Mouse (Mus musculus): ENCODE results near the gene Calm3. TPM values are rescaled to one million over a fixed set of nuclear protein-coding genes. Genes with fewer than 3 reads are reported as not detected.
A peak's percentile ranks its signal among the peaks of the same experiment; 100 is the strongest.

The Calm3 gene
- total and polyA plus RNA-seq, 2 experiments: 72.0 to 77.4 TPM

GRCm38 (mm10) chr7:16923283-16924036 lies 454 bp downstream of the Calm3 start:
- H3K27ac ChIP-seq (replicated peaks; ENCODE audit: insufficient read depth, low read depth, low read length): peak overlapping the region; percentile 38
- H3K36me3 ChIP-seq (ENCODE audit: control insufficient read depth, insufficient read depth, low read length): no peaks in the 10 kb centered on the region
- DNase-seq (ENCODE audit: extremely low read depth, low read depth, low spot score): no peak
- peaks cover 17% of the 10 kb centered on the region; the same call in 1 of the 2 replicates for H3K79me2 ChIP-seq (ENCODE audit: control insufficient read depth, insufficient read depth, low read length)
- under 1% methylated on average over 57 of the region's 57 CpGs for WGBS
- H3K27me3 ChIP-seq (ENCODE audit: control insufficient read depth, insufficient read depth, low read length): no peaks in the 10 kb centered on the region
- peak overlapping the region; percentile 81 for H3K4me3 ChIP-seq (ENCODE audit: insufficient read depth, low read depth, low read length)
- TF ChIP-seq POLR2A (IDR thresholded peaks at IDR 0.05; ENCODE audit: extremely low read depth, insufficient read depth, low read length): 0 out of 2 replicates have a peak, but pooled peaks have one; percentile 54
- no peak for TF ChIP-seq CTCF (IDR thresholded peaks at IDR 0.05; ENCODE audit: low read depth, low read length)
- H3K4me1 ChIP-seq (ENCODE audit: control insufficient read depth, insufficient read depth, low read length): peaks cover 15% of the 10 kb centered on the region
- peak overlapping the region; percentile 85 for H3K9ac ChIP-seq (ENCODE audit: low read depth, low read length)

- Histone ChIP-seq H3K79me2 (ENCODE audit: control insufficient read depth, insufficient read depth, low read length) (peaks cover 17% of the 10 kb centered on the region; the same call in 1 of the 2 replicates), H3K36me3 (ENCODE audit: control insufficient read depth, insufficient read depth, low read length) (no peaks in the 10 kb centered on the region), H3K4me3 (ENCODE audit: insufficient read depth, low read depth, low read length) (peak overlapping the region; percentile 13), H3K27me3 (ENCODE audit: control insufficient read depth, insufficient read depth, low read length) (no peaks in the 10 kb centered on the region), H3K27ac (replicated peaks; ENCODE audit: insufficient read depth, low read depth, low read length) (no peak overlapping the region), H3K9ac (ENCODE audit: low read depth, low read length) (peak overlapping the region; percentile 85), H3K4me1 (ENCODE audit: control insufficient read depth, insufficient read depth, low read length) (peaks cover 15% of the 10 kb centered on the region)
- DNase-seq (ENCODE audit: extremely low read depth, low read depth, low spot score): no peak
- WGBS: 37% methylated on average over 10 of the region's 10 CpGs
- TF ChIP-seq POLR2A (IDR thresholded peaks at IDR 0.05; ENCODE audit: extremely low read depth, insufficient read depth, low read length) (no peak), CTCF (IDR thresholded peaks at IDR 0.05; ENCODE audit: low read depth, low read length) (no peak)
Observed at GRCm38 (mm10) chr7:16922360-16922973, 1.4 kb downstream of the Calm3 start.

DNA sequence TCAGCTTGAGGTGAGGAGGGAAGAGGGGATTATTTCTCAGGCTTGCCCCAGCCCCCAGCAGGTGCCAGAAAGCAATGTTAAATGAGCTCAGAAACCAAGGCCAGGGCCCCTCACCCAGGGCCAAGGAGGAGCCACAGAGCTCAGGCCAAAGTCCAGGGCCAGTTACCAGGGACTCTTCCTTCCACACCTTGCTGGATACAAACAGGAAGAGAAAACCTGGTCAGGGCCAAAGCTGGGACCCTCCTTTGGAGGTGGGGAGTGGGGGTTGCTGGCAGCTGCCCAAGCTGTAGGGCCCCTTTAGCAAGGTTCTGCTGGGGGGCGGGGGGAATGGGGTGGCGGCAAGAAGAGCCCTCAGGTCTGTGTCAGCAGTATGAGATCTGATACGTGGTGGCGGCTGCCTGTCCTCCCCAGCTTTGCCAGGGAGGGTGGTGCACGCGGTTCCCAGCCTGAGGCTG lies 2.0 kb downstream of the Calm3 start:
- Histone ChIP-seq H3K27me3 (ENCODE audit: control insufficient read depth, insufficient read depth, low read length) (no peaks in the 10 kb centered on the region), H3K4me1 (ENCODE audit: control insufficient read depth, insufficient read depth, low read length) (peaks cover 15% of the 10 kb centered on the region), H3K36me3 (ENCODE audit: control insufficient read depth, insufficient read depth, low read length) (no peaks in the 10 kb centered on the region), H3K4me3 (ENCODE audit: insufficient read depth, low read depth, low read length) (no peak overlapping the region), H3K9ac (ENCODE audit: low read depth, low read length) (no peak overlapping the region), H3K79me2 (ENCODE audit: control insufficient read depth, insufficient read depth, low read length) (peaks cover 17% of the 10 kb centered on the region; the same call in 1 of the 2 replicates), H3K27ac (replicated peaks; ENCODE audit: insufficient read depth, low read depth, low read length) (no peak overlapping the region)
- 40% methylated on average over 6 of the region's 6 CpGs for WGBS
- DNase-seq (ENCODE audit: extremely low read depth, low read depth, low spot score): no peak
- TF ChIP-seq CTCF (IDR thresholded peaks at IDR 0.05; ENCODE audit: low read depth, low read length): no peak
- TF ChIP-seq POLR2A (IDR thresholded peaks at IDR 0.05; ENCODE audit: extremely low read depth, insufficient read depth, low read length): no peak

DNA sequence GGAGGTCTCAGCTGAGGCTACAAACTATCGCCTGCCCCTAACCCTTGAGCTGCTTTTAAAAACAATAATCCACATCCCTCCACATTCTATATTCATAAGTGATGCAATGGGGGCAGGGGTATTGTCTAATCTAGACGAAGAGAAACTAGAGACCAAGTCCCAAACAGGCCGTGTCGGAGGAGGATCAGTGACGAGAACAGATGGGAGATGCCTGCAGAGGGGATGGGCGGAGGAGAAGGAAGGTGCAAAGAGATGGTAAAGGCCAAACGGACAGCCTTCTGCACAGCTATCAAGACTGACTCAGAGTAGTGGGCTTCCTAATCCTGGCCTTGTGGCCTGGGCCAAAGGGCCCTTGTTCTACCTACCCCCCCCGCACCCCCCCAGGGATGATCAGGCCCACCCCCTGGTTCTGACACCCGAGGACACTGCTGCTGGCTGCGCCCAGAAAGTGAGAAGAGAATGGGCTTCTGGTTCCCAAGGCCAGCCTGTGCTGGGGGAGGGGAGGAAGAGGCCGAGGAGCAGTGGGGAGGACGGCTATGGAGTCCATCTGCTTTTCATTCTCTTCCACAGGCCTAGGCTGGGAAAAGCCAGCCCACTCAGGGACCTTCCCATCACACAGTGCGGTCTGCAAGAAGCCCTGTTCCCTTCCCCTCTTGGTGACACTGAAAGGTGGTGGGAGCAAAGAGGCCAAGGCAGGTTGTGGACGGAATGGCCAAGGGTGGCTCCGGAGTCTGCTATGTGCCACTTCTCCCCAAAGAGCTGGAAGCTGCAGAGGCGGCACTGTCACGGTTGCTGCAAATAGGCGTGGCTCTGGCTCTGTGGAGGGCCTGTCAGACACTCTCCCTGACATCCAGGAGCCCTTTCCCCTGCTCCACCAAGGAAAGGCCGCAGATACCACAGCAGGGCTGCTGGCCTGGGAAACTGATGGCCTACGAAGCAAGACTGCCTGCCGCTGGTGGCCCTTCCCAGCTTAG lies 2.8 kb downstream of the Calm3 start:
- Histone ChIP-seq H3K9ac (ENCODE audit: low read depth, low read length) (peak overlapping the region; percentile 9; the same call in 1 of the 2 replicates), H3K79me2 (ENCODE audit: control insufficient read depth, insufficient read depth, low read length) (peaks cover 17% of the 10 kb centered on the region; the same call in 1 of the 2 replicates), H3K36me3 (ENCODE audit: control insufficient read depth, insufficient read depth, low read length) (peaks cover 2% of the 10 kb centered on the region; the same call in 1 of the 2 replicates), H3K27me3 (ENCODE audit: control insufficient read depth, insufficient read depth, low read length) (no peaks in the 10 kb centered on the region), H3K4me1 (ENCODE audit: control insufficient read depth, insufficient read depth, low read length) (peaks cover 15% of the 10 kb centered on the region), H3K27ac (replicated peaks; ENCODE audit: insufficient read depth, low read depth, low read length) (no peak overlapping the region), H3K4me3 (ENCODE audit: insufficient read depth, low read depth, low read length) (no peak overlapping the region)
- TF ChIP-seq CTCF (IDR thresholded peaks at IDR 0.05; ENCODE audit: low read depth, low read length) (no peak), POLR2A (IDR thresholded peaks at IDR 0.05; ENCODE audit: extremely low read depth, insufficient read depth, low read length) (no peak)
- no peak for DNase-seq (ENCODE audit: extremely low read depth, low read depth, low spot score)
- WGBS: 80% methylated on average over 21 of the region's 21 CpGs

DNA sequence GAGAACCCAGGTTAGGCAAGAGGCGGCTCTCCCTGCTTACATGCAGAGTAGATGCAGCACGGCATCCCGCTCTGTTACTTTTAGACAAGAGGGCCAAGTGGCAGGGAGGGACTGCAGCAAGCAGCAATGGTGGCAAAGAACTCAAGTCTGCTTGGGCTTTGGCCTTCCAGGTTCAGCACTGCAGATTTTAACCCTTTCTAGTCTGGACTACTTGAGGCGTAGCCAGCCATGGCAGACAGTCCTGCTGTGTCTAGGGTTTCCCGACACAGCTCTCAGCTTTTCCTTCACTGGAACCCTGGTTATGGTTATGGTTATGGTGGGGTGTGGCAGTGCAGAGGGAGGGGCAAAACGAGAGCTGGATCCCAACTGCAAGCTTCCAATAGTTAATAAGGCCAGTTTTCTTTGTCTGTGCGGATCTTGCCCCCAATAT lies 3.7 kb downstream of the Calm3 start:
- Histone ChIP-seq H3K79me2 (ENCODE audit: control insufficient read depth, insufficient read depth, low read length) (peaks cover 17% of the 10 kb centered on the region; the same call in 1 of the 2 replicates), H3K4me3 (ENCODE audit: insufficient read depth, low read depth, low read length) (no peak overlapping the region), H3K27me3 (ENCODE audit: control insufficient read depth, insufficient read depth, low read length) (no peaks in the 10 kb centered on the region), H3K27ac (replicated peaks; ENCODE audit: insufficient read depth, low read depth, low read length) (no peak overlapping the region), H3K4me1 (ENCODE audit: control insufficient read depth, insufficient read depth, low read length) (peaks cover 15% of the 10 kb centered on the region), H3K9ac (ENCODE audit: low read depth, low read length) (no peak overlapping the region), H3K36me3 (ENCODE audit: control insufficient read depth, insufficient read depth, low read length) (peaks cover 2% of the 10 kb centered on the region; the same call in 1 of the 2 replicates)
- 93% methylated on average over 7 of the region's 7 CpGs for WGBS
- TF ChIP-seq POLR2A (IDR thresholded peaks at IDR 0.05; ENCODE audit: extremely low read depth, insufficient read depth, low read length): no peak
- TF ChIP-seq CTCF (IDR thresholded peaks at IDR 0.05; ENCODE audit: low read depth, low read length): no peak
- no peak for DNase-seq (ENCODE audit: extremely low read depth, low read depth, low spot score)
